Mouse (Mus musculus) forebrain, postnatal 0 days (tissue): ENCODE data around the gene Mfap3l. TPM values are rescaled to one million over a fixed set of nuclear protein-coding genes. Genes with fewer than 3 reads are reported as not detected.
A peak's percentile ranks its signal among the peaks of the same experiment; 100 is the strongest.

Source experiments
- ATAC-seq: fragments of 200-750 bp; cut with Nextera tagmentation; 2 replicates; pipeline ENCODE4 v1.8.0; 2017; ENCODE audit warnings: mild to moderate bottlenecking, moderate library complexity
- DNase-seq: peaks from one replicate; pipeline ENCODE4 v3.0.0-alpha.2; 2015
- H3K27ac ChIP-seq: fragments of 300-500 bp; sonication (generic); 2 replicates; pipeline ENCODE4 v1.5.1; 2014; ENCODE audit warnings: low read depth, mild to moderate bottlenecking, antibody characterized with exemption, low read length, moderate library complexity, mixed read lengths
- H3K27me3 ChIP-seq: fragments of 300-500 bp; sonication (generic); 2 replicates; pipeline ENCODE4 v1.6.1; 2014; ENCODE audit warnings: mild to moderate bottlenecking, low read length, mixed read lengths; ENCODE audit not compliant: insufficient read depth
- H3K36me3 ChIP-seq: fragments of 300-500 bp; sonication (generic); 2 replicates; pipeline ENCODE4 v1.6.1; 2014; ENCODE audit warnings: mild to moderate bottlenecking, moderate library complexity; ENCODE audit not compliant: insufficient read depth
- H3K4me1 ChIP-seq: fragments of 300-500 bp; sonication (generic); 2 replicates; pipeline ENCODE4 v1.6.1; 2014; ENCODE audit warnings: antibody characterized with exemption; ENCODE audit not compliant: insufficient read depth
- H3K4me2 ChIP-seq: fragments of 300-500 bp; sonication (generic); 2 replicates; pipeline ENCODE4 v1.6.1; 2014; ENCODE audit warnings: low read depth, mild to moderate bottlenecking, moderate library complexity
- H3K4me3 ChIP-seq: fragments of 300-500 bp; sonication (generic); 2 replicates; pipeline ENCODE4 v1.5.1; 2014; ENCODE audit warnings: low read depth, low read length, mixed read lengths
- H3K9ac ChIP-seq: fragments of 300-500 bp; sonication (generic); 2 replicates; pipeline ENCODE4 v1.6.1; 2014; ENCODE audit warnings: mild to moderate bottlenecking
- H3K9me3 ChIP-seq: fragments of 300-500 bp; sonication (generic); 2 replicates; pipeline ENCODE4 v1.6.1; 2016; ENCODE audit warnings: low read length
- CTCF ChIP-seq: sonication (generic); IDR thresholded peaks from 2 replicates; pipeline ENCODE4 v1.5.1; 2016; ENCODE audit warnings: antibody characterized with exemption, control low read depth, low read depth
- WGBS: fragments of 180-500 bp; shearing (Covaris S2); extraction: QIAGEN DNeasy Blood & Tissue Kit; methylation state at CpG from one replicate; pipeline ENCODE4 v1.1.7; 2014; 5-methylcytosine and 5-hydroxymethylcytosine counted together
- polyA plus RNA-seq: library from polyadenylated mRNA; unstranded; fragments of >200 nt; fragmentation: Nextera tagmentation; extraction: Ambion mirVana; gene quantifications from 2 replicates; pipeline ENCODE4 v1.2.1, GENCODE M21; 2015
- total RNA-seq: library from RNA; depleted of rRNA; stranded (reverse); fragments of >200 nt; gene quantifications from 2 replicates; pipeline ENCODE4 v1.2.3, GENCODE M21; 2014

Mfap3l gene
- total and polyA plus RNA-seq, 2 experiments from 2014 or later, result 2.4 to 9.1 TPM

- WGBS, result 42% methylated on average over 5 of the region's 5 CpGs
- ATAC-seq, result no peak
Measured at GRCm38 (mm10) chr8:60663552-60663951, 30.9 kb downstream of the Mfap3l start.

GRCm38 (mm10) chr8:60665821-60666220 lies 33.2 kb downstream of the Mfap3l start:
- no peak overlapping the region for H3K27ac ChIP-seq
- no peaks in the 10 kb centered on the region for H3K4me1 ChIP-seq
- no peak overlapping the region for H3K4me3 ChIP-seq
- TF ChIP-seq CTCF, result no peak
- no peaks in the 10 kb centered on the region for H3K9me3 ChIP-seq
- no peak overlapping the region for H3K9ac ChIP-seq
- DNase-seq, result no peak
- no peaks in the 10 kb centered on the region for H3K36me3 ChIP-seq
- WGBS, result 83% methylated on average over 4 of the region's 4 CpGs
- H3K4me2 ChIP-seq, result no peak overlapping the region
- no peaks in the 10 kb centered on the region for H3K27me3 ChIP-seq
- ATAC-seq, result no peak

More at GRCm38 (mm10) chr8:60663552-60663951, 30.9 kb downstream of the Mfap3l start:
- Histone ChIP-seq H3K9ac (no peak overlapping the region), H3K4me1 (no peaks in the 10 kb centered on the region), H3K27ac (no peak overlapping the region), H3K27me3 (no peaks in the 10 kb centered on the region), H3K9me3 (no peaks in the 10 kb centered on the region), H3K4me3 (no peak overlapping the region), H3K4me2 (no peak overlapping the region), H3K36me3 (no peaks in the 10 kb centered on the region)
- TF ChIP-seq CTCF, result no peak
- DNase-seq, result no peak

GRCm38 (mm10) chr8:60666852-60667251 lies 34.2 kb downstream of the Mfap3l start:
- no peak overlapping the region for H3K4me3 ChIP-seq
- H3K9me3 ChIP-seq, result no peaks in the 10 kb centered on the region
- no peak overlapping the region for H3K9ac ChIP-seq
- H3K4me1 ChIP-seq, result no peaks in the 10 kb centered on the region
- DNase-seq (peak; percentile 15), ATAC-seq (peak; percentile 75)
- H3K27ac ChIP-seq, result no peak overlapping the region
- H3K27me3 ChIP-seq, result no peaks in the 10 kb centered on the region
- TF ChIP-seq CTCF, result no peak
- WGBS, result 32% methylated on average over 3 of the region's 3 CpGs
- H3K4me2 ChIP-seq, result no peak overlapping the region
- peaks cover 4% of the 10 kb centered on the region for H3K36me3 ChIP-seq

DNA sequence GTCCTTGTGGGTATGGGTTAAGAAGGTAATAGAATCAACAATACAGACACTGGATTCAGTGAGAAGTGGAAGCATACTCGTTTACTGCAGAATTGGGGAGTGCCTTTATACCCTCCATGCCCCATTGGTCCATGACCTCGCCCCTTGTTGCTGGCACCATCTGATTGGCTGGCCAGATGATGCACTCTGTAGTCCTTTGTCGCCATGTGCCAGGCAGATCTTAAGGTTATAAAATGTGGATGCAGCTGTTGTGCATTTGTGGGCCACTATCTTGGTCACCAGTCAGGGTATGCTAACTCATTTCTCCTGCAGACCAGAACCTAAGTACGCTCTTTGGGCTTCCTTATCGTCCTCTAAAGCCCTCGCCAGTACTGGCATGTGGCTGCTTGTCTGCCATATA lies 46.0 kb downstream of the Mfap3l start:
- Histone ChIP-seq H3K27me3 (no peaks in the 10 kb centered on the region), H3K9ac (no peak overlapping the region), H3K4me2 (no peak overlapping the region), H3K27ac (no peak overlapping the region), H3K36me3 (no peaks in the 10 kb centered on the region), H3K9me3 (no peaks in the 10 kb centered on the region), H3K4me1 (no peaks in the 10 kb centered on the region), H3K4me3 (no peak overlapping the region)
- ATAC-seq (no peak), DNase-seq (no peak)
- TF ChIP-seq CTCF, result no peak
- 91% methylated on average over 6 of the region's 6 CpGs for WGBS

DNA sequence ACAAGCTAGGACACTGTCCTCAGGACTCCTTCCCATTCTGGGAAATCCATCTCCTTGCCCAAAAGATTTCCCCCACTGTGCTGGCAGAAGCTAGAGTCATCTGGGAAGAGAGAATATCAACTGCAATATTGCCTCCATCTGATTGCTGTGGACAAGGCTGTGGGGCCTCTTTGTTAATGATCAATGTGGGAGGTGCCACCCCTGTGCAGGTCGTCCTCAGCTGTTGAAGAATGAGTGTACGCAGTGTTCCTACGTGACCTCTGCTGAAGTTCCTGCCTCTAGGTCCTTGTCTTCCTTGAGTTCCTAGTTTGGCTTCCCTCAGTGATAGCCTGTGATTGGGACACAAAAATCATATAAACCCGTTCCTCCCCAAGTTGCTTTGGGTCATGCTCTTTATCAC lies 49.2 kb downstream of the Mfap3l start:
- Histone ChIP-seq H3K4me2 (no peak overlapping the region), H3K4me1 (no peaks in the 10 kb centered on the region), H3K27ac (no peak overlapping the region), H3K27me3 (no peaks in the 10 kb centered on the region), H3K4me3 (no peak overlapping the region), H3K36me3 (no peaks in the 10 kb centered on the region), H3K9ac (no peak overlapping the region), H3K9me3 (no peaks in the 10 kb centered on the region)
- no peak for TF ChIP-seq CTCF
- no peak for DNase-seq
- 92% methylated on average over 4 of the region's 4 CpGs for WGBS
- no peak for ATAC-seq

DNA sequence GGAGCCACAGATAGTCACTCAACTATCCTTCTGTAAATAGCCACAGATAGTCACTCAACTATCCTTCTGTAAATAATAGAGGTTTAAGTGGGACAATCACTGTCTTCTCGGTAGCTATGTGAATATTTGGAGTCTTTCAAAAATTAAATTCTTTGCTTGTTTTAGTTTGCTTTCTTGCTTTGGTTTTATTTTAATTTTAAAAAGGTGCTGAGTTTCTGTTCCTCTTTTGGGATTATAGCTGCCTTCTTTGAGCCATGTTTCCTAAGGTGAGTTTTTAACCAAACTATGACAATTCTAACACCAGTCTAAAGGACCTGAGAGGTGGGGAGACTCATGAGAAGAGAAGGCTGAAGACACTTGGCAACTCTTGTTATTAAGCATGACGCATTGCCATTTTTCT lies 49.7 kb downstream of the Mfap3l start:
- ATAC-seq (no peak), DNase-seq (no peak)
- no peak overlapping the region for H3K9ac ChIP-seq
- no peak overlapping the region for H3K4me3 ChIP-seq
- TF ChIP-seq CTCF, result no peak
- WGBS, result 92% methylated on average over 2 of the region's 2 CpGs
- H3K9me3 ChIP-seq, result no peaks in the 10 kb centered on the region
- H3K4me1 ChIP-seq, result no peaks in the 10 kb centered on the region
- no peak overlapping the region for H3K4me2 ChIP-seq
- no peaks in the 10 kb centered on the region for H3K36me3 ChIP-seq
- no peak overlapping the region for H3K27ac ChIP-seq
- H3K27me3 ChIP-seq, result no peaks in the 10 kb centered on the region

DNA sequence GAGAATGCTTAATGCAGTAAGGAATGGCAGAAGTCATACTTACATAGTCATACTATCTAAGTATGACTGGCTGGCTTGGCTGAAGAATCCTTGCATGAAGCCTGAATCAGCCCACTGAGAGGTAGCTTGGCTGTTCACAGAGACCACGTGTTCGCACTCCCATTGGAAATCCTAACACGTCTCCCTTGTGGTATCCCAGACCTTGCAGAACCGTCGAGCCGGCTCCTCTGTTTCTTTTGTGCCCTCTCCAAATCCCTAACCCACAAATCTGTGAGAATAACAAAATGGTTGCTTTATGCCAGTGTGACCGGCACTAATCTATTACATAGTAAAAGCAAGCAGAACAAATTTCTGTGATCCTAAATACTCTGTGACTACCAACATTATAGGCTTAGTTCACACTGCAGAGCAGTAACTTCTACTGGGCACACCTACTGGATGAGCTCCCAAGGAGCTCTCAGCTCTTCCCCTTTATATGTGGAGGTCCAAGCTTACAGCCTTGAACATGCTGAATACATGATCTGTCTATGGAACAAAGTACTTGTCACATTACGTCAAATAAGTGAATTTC lies 79.0 kb downstream of the Mfap3l start:
- no peaks in the 10 kb centered on the region for H3K4me1 ChIP-seq
- no peak overlapping the region for H3K27ac ChIP-seq
- H3K9me3 ChIP-seq, result no peaks in the 10 kb centered on the region
- H3K36me3 ChIP-seq, result no peaks in the 10 kb centered on the region
- ATAC-seq, result no peak
- DNase-seq, result no peak
- no peak overlapping the region for H3K9ac ChIP-seq
- no peak for TF ChIP-seq CTCF
- no peak overlapping the region for H3K4me3 ChIP-seq
- WGBS, result 85% methylated on average over 8 of the region's 8 CpGs
- H3K27me3 ChIP-seq, result no peaks in the 10 kb centered on the region
- H3K4me2 ChIP-seq, result no peak overlapping the region
